Mouse (Mus musculus) B cell, adult 2 months (primary cell): ENCODE data around the gene Efna4.

Experiments used
- DNase-seq, 2 experiments: peaks; one replicate each; pipeline ENCODE4 v3.0.0; 2022

Efna4 gene

DNA sequence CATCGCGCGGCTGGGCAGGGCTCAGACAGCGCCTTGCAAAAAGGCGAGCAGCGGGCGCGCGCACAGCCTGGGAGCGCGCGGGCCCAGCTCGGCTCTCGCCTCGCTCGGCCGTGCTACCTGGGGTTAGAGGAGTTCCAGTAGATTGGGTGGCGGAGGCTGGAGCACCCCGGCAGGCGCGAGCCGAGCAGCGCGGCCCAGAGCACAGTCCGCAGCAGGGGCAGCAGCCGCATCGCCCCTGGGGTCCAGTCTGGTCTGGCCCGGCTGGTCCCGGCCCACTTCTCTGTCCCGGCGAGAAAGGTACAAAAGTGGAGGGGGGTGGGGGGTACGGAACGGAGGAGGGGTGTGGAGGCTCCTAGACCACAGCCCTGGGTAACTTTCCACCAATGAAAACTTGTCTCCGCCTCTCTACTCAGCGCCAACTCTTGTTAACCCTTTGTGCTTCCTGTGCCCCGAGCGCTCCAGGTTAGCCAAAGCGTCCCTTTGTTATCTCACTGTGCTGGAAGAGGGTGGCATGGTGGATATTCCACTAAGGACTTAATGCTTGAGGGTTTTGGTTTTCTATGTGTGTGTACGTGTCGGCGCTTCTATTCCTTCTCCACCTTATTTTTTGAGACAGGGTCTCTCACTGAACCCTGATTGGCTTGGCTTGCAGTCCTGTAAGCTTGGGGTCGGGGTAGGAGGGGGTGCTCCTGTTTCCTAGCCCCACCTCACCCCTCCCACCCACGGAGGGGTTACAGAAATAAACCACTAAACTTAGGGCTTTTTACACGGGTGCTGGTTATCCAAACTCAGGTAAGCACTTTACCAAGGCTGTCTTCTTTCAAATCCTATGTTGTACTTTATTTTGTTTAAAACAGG, at the start of gene Efna4:
Gene Efna4 (minus strand): TSS at position 308 of the 858 bp plus-strand sequence.
- peak; percentile 56 to 63 for DNase-seq

DNA sequence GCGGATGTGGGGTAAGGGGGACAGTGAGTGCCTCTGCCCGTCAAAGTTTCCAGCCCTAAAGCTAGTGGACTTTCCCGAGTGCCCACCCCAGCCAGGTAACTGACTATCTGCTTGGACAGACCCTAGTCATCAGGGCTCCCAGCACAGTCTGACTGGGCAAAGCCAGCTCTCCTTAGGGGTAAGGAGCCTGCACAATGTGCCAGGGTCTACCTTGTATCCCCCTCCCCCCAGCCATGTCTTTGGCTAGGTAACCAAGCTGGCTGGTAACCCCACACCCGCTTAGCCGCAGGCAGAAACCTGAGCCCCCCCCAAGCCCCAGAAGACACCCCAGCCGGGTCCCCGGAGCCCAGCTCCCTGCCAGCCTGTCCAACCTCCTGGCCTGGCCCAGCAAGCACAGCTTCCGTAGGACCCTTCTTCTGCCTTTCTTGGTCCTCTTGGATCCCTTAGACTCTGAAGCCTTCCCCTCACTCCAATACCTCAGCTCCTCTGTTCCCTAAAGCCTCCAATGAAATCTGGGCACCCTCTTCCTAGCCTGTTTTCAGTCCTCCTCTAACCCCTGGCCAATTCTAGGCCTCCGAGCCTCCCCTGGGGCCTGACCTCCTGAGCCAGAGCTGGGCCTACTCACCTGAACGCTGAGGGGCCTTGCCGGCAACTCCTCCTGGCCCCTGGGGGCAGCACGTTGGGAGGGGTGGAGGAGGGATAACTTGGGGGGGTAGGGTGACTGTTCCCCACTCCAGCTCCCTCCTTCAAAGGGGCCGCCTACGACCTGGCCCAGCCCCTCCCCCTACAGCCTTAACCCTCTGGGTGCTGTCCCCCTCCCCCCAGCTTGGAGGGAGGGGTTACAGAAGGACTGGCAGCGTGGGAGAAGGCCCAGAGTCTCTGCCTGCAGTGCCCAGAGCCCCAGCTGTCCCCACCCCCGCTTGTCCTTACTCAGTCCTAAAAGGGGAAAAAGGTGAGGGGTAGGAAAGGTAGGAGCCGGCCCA, 48.9 kb upstream of the Efna4 start:
- no peak for DNase-seq

DNA sequence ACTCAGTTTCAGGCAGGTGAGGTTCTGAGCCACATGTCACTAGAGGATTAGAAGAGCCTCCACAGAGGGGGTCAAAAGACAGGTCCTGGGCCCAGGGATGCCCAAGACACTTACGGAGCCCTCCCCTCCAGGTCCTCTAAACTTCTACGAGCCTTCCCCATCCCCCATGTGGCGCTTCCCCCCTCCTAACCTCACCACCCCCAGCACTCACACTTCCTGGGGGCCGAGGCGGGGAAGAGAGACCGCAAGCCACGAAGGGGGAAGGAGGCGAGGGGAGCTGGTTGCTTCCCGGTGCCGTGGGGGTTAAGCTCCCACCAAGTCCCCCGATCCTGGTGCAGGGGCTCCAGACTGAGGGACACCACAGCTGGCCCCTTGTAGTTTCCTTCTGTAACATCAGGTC, 47.6 kb upstream of the Efna4 start:
- DNase-seq = no peak

DNA sequence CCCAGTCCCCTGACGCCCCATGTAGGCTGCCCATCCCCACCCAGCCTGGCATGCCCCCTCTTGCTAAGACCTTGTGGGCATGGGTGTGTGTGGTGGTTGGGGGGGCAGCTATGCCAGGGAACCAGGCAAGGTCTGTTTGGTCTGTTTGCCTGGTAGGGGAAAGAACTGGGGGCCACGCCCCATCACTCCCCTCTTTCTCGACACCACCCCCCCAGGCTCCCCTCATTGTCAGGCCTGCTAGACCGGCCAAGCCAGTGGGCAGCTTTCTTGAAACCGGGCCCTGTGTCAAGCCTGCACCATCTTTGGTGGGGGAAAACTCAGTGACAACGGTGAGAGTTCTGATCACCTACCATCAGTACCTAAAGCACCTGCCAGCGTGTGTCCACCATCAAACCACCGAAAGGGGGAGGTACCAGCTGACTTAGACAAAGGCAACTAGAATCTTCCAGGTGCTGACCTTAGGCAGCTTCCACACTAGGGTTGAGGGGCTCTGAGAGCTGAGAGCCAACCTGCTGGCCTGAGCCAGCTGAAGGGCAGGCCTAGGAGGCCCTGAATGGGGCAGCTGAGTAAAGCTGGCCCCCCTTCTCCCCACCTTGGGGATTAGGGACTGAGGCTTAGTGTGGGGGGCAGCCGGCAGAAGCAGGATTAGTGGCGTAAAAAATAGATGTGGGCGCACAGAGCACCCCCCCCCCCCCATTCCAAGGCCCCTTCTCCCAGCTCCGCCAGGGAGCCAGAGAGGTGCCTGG, 46.7 kb upstream of the Efna4 start:
- no peak for DNase-seq

DNA sequence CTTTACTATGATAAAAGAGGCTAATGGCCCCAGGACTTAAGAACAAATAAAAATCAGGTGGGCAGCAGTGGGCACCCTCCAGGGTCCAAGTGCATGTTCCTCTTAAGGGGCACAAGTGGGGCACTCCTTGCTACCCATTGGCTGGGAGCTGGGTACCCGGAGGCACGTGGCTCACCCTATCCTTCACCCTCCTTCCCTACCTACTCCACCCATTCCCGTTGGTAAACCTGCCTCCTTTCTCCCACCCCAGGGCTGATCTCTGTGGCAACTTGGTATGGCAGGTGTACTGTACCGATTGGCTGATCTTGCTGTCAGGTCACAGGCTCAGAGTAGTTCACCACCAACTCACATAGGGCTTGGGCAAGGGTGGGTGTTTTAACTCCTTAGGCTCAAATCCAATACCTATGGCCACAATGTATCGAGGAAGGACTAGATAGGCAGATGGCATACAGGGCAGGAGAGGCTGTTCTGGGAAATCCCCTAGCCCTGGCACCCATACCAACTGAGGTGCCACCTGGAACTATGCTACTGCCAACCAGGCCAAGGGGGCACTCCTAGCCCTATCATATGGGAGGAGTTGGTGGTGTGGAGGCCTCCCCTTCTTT, 45.9 kb upstream of the Efna4 start:
- no peak for DNase-seq

DNA sequence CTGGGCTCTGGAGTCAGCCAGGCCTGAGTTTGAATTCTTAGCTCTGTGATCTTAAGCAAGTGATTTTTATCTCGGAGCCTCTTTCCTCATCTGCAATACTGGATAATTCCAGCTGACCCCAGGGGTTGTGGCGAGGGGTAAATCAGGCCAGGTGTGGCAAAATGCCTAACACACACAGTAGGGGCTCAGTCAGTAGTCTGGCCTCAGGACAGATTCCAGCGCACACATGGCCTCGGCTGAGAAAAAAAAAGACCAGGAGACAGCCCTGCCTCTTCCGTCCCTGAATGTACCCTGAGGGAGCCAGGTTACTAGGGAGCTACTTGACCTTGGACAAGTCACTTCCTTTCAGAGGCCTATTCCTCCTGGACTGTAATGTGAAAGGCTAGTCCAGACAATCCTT, 45.1 kb upstream of the Efna4 start:
- DNase-seq = no peak

DNA sequence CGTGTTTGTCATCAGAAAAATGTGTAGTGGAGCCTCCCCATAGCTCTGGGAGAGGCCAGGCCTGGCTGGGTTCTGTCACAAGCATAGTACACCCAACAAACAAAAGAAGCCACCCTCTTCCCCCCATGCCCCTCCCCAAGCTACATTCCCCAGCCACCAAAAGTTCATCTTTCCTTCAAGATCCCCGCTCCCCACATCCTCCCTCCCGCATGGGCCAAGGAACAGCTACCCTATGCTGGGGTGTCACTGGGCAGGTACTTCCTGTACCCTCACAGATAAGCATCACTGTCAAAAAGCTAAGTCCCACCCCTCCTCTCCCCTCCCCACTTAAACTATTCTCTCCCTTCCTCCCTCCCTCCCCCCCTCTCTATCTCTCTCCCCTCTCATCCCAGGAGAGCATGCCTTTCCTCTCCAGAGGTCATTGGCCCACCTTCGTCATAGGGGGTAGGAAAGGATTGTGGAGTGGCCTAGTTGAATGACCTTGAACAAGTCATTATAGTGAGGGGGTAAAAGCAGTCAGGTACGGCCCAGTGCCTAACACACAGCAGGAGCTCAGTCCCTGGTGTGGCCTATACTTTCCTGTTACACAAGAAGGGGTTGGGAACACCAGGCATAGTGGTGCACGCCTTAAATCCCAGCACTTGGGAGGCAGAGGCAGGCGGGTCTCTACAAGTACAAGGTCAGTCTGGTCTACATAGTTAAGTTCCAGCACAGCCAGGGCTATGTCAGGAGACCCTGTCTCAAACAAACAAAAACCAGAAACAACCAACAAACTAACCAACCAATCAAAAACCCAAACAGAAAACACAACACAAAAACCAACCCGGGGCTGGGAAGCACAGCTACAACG, 44.4 kb upstream of the Efna4 start:
- no peak for DNase-seq

DNA sequence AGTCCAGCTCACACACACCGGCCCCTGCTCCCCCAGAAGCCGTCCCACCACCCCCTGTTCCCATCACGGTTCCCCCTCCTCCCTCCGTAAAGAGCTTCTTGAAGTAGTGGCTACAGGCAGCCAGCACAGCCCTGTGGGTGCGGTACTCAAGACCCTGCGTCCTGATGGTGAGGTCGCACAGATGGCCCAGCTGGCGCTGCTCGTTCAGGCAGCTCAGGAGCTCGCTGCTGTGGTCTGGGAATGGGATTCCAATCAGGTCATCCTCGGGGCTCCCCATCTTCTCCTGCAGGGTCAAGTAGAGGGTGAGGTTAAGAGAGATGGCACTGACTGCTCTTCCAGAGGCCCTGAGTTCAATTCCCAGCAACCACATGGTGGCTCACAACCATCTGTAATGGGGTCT, 43.4 kb upstream of the Efna4 start:
- no peak for DNase-seq

DNA sequence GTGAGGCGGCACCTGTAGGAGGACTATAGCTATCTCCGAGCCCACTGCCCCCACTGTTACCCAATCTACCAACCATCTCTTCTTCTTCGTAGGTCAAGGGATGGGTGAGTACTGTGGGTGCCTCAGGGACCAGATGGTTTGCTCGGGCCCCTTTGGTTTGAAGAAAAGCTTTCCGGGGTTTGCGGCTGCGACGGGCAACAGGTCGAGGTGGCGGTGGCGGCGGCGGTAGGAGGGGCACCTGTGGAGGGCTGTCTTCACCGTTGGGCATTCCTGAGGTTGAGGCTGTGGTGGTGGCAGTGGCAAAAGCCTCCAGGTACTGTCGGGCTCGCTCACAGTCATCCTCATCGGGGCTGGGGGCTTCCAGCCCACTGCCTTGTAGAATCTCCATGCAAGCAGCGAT, 42.9 kb upstream of the Efna4 start:
- DNase-seq = no peak

DNA sequence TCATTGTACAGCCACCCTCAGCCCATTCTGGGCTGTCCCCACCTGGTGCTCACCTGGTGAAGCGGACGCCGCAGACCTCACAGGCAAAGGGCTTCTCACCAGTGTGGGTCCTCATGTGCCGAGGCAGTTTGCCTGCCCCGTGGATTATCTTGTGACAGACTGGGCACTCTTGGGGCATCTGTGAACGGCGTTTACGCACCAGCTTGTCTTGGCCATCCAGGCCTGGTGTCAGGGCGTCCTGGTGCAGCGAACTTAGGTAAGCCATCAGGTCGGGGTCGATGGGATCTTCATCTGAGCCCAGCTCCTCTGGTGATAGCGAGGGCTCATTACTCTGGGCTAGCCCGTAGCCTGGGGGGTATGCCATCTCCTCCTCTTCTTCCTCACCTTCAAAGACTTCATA, 42.5 kb upstream of the Efna4 start:
- DNase-seq = no peak

DNA sequence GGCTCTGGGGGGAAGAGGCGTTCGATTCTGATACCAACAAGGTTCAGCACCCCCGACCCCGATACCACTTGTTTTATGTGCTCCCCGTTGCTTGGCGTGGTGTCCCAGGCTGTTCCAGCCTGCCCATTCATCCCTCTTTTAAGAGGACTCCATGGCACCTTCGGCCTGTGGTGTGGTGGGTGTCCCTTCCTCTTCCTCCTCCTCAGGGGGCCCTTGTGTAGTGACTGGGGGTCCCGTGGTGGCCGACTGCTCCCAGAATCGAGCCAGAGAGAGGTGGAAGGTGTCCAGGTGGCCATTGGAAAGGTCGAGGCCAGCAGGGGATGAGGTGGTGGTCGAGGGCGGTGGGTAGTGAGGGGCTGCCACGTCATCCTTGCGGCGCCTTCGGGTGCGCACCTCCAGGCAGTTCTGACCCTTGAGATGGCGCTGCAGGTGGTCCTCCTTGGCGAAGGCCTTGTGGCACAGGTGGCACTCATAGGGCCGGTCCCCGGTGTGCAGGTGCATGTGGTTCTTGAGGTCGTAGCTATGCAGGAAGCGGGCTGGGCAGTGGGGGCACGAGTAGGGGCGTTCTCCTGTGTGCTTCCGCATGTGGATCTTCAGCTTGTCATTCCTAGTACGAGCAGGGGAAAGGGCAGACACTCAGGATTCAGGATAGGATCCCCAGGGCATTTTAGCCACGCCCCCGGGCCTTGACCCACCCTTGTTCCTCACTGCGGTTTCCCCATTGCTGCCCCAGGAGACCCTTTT, 41.7 kb upstream of the Efna4 start:
- DNase-seq = peak; percentile 36 to 38

DNA sequence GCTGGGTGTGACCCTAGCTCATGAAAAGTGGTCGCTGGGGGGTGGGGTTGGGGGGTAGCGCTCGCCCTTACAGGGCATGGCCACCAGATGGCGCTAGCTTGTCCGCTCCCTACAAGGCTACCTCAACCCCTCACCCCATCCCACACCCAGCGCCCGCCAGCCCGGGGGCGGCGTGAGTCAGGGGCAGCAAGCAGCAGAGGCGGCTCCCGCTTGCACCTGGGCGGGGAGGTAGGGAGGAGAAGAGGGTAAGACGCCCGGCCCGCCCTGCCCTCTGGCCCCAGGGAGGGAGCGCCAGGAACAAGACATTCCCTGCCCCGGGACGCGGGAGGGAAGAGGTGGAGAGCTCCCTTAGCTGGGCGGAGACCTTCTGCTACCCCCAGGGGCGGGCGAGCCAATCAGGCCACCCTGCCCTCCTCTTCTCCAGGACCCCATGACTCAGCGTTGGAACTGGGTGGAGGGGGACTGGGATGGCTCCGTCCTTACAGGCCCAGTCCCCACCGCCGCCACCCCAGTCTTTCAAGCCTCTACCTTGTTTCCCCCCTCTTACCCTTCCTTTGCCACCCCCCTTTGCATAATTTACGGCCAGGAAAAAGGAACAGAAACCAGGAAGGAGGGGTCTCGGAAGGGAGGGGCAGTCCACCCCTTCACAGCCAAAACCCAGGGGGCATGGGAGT, 40.7 kb upstream of the Efna4 start:
- DNase-seq = peak; percentile 81

DNA sequence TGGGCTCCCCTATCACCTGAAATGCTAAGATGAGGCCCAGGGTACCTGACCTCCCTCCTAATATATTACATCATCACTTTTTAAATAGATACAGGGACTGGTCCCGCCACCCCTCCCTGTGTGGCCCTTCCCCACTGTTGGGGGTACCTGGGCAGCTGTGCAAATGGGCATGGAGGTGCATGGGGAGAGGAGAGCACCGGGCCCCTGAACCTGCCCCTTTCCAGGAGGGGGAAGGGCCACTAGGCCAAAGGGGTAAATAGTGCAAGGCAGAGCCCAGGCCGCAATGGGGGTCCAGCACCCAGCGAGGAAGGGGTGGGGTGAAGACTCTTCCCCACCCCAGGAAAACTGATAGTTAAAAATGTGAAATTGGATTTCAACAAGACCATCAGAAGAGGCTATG, 40.0 kb upstream of the Efna4 start:
- no peak for DNase-seq

DNA sequence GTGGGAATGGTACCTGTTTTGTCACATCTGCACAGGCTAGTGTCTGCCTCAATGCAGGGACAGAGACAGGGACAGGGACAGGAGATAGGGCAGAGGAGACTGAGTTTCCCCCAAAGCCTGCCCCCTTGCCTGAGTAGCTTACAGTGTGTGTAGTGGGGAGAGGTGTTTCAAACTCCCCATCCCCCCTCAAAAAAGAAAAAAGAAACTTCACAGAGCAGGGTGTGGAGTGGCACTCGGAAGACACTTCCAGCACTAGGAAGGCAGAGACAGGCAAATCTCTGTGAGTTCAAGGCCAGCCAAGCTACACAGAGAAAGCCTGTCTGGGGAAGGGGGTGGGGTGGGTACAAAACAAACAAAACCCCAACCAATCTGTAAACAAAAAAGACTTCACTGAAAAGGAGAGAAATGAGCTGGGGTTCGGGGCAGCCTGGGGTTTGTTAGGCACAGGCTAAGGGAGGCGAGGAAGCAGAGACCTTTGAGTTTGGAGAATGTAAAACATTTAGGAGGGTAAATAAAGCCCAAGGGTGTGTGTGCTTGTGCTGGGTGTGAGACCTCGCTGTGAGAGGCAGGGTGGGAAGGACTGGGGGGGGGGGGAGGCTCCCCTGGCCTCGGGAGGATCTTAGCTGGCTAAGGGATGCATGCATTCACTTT, 35.9 kb upstream of the Efna4 start:
- DNase-seq = no peak

DNA sequence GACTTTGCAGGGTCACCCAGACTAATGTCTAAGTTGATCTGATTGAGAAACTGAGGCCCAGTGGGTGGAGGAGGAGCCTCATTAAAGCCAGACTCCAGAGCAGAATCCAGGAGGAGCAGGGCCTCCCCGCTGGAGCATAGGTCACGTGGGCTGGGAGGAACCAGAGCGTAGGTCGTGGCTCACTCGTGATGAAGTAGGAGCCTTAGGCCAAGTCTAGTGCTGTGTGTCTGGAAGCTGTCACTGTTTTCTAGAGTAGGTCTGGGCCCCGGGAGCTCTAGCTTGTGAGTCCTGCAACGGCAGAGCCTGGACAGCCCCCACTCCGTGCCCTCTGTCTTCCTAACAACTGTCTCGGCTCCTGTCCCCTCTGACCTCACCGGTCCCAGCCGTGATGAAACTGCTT, 29.5 kb upstream of the Efna4 start:
- DNase-seq = no peak

DNA sequence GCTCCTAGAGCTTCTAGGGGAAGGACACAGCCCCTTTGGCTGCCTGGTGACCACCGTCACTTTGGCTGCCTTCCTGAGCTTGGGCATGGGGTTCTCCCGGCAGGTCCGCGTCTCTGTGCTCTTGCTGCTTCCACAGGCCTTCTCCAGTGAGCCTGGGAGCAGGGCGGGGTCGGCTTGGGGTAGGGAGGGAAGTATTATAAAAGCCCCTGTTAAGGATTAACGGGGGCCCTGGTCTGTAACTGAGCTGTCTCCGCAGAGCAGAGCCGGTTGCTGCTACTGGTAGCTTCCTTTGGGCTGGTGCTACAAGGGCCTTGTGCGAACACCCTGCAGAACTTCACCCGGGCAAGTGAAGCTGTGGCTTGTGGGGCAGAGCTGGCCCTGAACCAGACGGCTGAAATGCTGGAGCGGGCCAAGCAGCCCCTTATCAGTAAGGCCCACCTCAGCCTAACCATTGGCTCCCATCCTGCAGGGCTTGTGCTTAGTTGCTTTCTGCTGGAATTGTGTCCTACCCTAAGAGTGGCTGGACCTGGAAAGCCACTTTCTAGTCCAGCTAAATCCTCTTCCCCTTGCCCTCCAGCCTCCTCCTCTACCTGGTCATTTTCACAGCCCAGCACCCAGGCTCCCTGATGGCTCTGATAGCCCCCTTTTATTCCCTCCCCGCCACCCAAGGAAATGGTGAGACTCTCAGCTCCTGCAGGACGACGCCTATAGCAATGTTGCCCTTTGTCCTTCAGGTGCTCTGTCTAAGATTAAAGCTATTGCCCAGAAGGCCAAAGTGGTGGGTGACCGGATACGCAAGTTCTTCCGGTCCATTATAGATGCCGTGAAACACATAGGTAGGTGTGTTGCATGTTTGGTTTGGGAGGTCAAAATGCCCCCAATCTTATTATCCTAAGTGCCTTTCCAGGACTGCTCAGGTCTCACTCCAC, 27.9 kb upstream of the Efna4 start:
- no peak for DNase-seq

DNA sequence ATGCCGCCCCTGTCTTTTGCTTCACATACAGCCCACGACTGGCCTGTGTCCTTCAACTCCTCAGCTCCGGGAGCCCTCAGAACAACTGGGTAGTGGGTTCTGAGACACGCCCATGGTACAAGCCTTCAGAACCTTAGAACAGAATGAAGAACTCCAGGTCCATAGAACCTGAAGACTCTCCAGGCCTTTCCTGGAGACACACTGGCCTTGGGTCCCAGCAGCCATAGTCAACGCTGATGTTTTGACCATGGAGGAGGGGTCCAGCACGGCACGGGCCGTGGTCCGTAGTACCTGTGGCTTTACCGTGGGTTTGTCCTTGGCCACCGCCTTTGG, 27.3 kb upstream of the Efna4 start, which contains the start of gene Dcst1:
Gene Dcst1 (minus strand): TSS at position 101 of the 333 bp plus-strand sequence.
- DNase-seq = no peak

DNA sequence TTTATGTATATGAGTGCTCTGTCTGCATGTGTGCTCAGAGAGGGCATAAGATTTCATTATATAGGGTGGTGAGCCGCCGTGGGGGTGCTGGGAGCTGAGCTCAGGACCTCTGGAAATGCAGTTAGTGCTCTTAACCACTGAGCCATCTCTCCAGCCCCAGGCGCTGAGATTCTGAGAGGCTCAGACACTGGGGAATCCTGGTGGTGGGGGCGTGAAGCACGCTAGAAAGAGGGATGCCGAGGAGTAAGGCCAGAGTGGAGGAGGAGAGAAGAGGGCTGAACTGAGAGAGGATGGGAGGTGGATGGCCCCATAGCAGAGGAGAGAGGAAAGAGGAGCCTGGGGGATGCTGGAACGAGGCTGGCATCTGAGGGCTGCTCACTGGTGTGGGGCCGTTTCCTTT, 26.8 kb upstream of the Efna4 start:
- DNase-seq = no peak

DNA sequence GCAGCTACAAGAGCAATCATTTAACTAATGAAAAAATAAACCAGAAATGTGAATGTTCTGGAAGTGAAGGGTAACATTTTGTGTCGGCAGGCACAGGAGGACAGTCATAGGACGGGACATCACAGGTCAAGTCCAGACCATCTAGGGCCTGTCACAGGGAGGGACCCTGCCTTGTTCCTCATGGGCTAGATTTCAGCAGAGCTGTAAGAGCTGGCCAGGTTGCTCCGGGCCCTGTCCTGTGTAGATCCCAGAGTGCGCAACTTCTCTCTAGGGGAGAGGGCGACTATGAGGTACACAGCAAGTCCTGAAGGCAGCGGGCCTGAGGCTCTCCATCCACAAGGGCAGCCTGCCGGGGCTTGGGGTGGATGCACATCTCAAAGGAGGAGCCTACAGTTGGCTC, 23.8 kb upstream of the Efna4 start, which contains the start of gene Dcst2:
Gene Dcst2 (plus strand): TSS at position 301 of the 400 bp plus-strand sequence.
- no peak for DNase-seq
